Comparison of ENCODE assay signal across 15 mouse cellular contexts in genomic region chr16:44552726-44553125, GRCm38 (mm10). TPM values are rescaled to one million over a fixed set of nuclear protein-coding genes. Genes with fewer than 3 reads are reported as not detected.
DNase-seq lines count a peak whose midpoint lies in the region; ATAC-seq lines count a peak whose summit lies in the region.
"Had no signal": no experiment of that assay in that cellular context is flagged by ENCODE, and none has a peak within 500 bp of the region (broad histone marks: within the 10 kb centered on the region; RNA-seq: fewer than 3 reads in every experiment).

No protein-coding gene starts in this region.

- no peak overlapping the region for H3K4me2 ChIP-seq in lung, embryonic 15.5 days
- peak overlapping the region; percentile 1; the same call in 1 of the 2 replicates for H3K4me2 ChIP-seq in hindbrain, embryonic 15.5 days
- H3K4me2 ChIP-seq in midbrain, embryonic 15.5 days = no peak overlapping the region
- H3K4me2 ChIP-seq: heart, embryonic 13.5 days had no signal

- DNase-seq in embryo, embryonic 10 days (ENCODE audit: low spot score) = peak; percentile 0
- no peak for DNase-seq in embryo, embryonic 9.5 days (ENCODE audit: extremely low spot score)
- DNase-seq in lung, postnatal 25 days (ENCODE audit: low spot score) = no peak
- no peak for DNase-seq in T-cell, adult 2 months (ENCODE audit: low spot score)
- no peak for DNase-seq in spleen, postnatal 36 days (ENCODE audit: low spot score in 2 of 2)
- DNase-seq: gastrocnemius, postnatal 14 days; kidney, adult 8-10 months; spleen, adult 18-20 months had no signal

- H3K9ac ChIP-seq in lung, embryonic 15.5 days = no peak overlapping the region
- no peak overlapping the region for H3K9ac ChIP-seq in hindbrain, embryonic 15.5 days
- H3K9ac ChIP-seq in midbrain, embryonic 15.5 days = no peak overlapping the region
- H3K9ac ChIP-seq: heart, embryonic 13.5 days; liver, embryonic 14.5 days had no signal

- 80% methylated on average over 5 of the region's 5 CpGs for WGBS in lung, embryonic 15.5 days
- 81% methylated on average over 5 of the region's 5 CpGs for WGBS in hindbrain, embryonic 15.5 days
- 70% methylated on average over 5 of the region's 5 CpGs for WGBS in midbrain, embryonic 15.5 days

- no peaks in the 10 kb centered on the region for H3K36me3 ChIP-seq in lung, embryonic 15.5 days
- H3K36me3 ChIP-seq in hindbrain, embryonic 15.5 days = no peaks in the 10 kb centered on the region
- no peaks in the 10 kb centered on the region for H3K36me3 ChIP-seq in midbrain, embryonic 15.5 days (replicated peaks)

- H3K27me3 ChIP-seq in lung, embryonic 15.5 days = no peaks in the 10 kb centered on the region
- no peaks in the 10 kb centered on the region for H3K27me3 ChIP-seq in hindbrain, embryonic 15.5 days
- H3K27me3 ChIP-seq in midbrain, embryonic 15.5 days (replicated peaks) = no peaks in the 10 kb centered on the region
- H3K27me3 ChIP-seq: heart, embryonic 13.5 days had no signal

- peaks cover 60% of the 10 kb centered on the region for H3K4me1 ChIP-seq in lung, embryonic 15.5 days
- H3K4me1 ChIP-seq in hindbrain, embryonic 15.5 days (replicated peaks) = peaks cover 61% of the 10 kb centered on the region
- H3K4me1 ChIP-seq in midbrain, embryonic 15.5 days = peaks cover 42% of the 10 kb centered on the region

- no peaks in the 10 kb centered on the region for H3K9me3 ChIP-seq in lung, embryonic 15.5 days
- no peaks in the 10 kb centered on the region for H3K9me3 ChIP-seq in hindbrain, embryonic 15.5 days
- no peaks in the 10 kb centered on the region for H3K9me3 ChIP-seq in midbrain, embryonic 15.5 days
- H3K9me3 ChIP-seq: heart, embryonic 13.5 days had no signal

- ATAC-seq in lung, embryonic 15.5 days (ENCODE audit: borderline replicate concordance, extremely low read depth, low FRiP score, low TSS enrichment) = no peak
- ATAC-seq in hindbrain, embryonic 15.5 days (ENCODE audit: low FRiP score, low read depth) = no peak
- ATAC-seq in midbrain, embryonic 15.5 days (replicated peaks) = no peak

- H3K4me3 ChIP-seq in lung, embryonic 15.5 days = no peak overlapping the region
- H3K4me3 ChIP-seq in hindbrain, embryonic 15.5 days = no peak overlapping the region
- no peak overlapping the region for H3K4me3 ChIP-seq in midbrain, embryonic 15.5 days
- H3K4me3 ChIP-seq: heart, embryonic 13.5 days; myocyte had no signal

- H3K27ac ChIP-seq in lung, embryonic 15.5 days = 0 out of 2 replicates have a peak overlapping the region, but pooled peaks have one; percentile 10
- peak overlapping the region; percentile 63; the same call in 1 of the 2 replicates for H3K27ac ChIP-seq in hindbrain, embryonic 15.5 days (replicated peaks)
- H3K27ac ChIP-seq in midbrain, embryonic 15.5 days = 0 out of 2 replicates have a peak overlapping the region, but pooled peaks have one; percentile 12
- H3K27ac ChIP-seq: heart, embryonic 13.5 days; liver, embryonic 14.5 days; macrophage had no signal

RNA-seq across cellular contexts. Expression of gene Boc, which starts 6.0 kb away (rescaled TPM):
- polyA plus RNA-seq in lung, embryonic 15.5 days (2015; fragmentation: Nextera tagmentation; extraction: Ambion mirVana) = 29.2 and 29.9 TPM in 2 replicates
- 15.8 and 19.4 TPM in 2 replicates for polyA plus RNA-seq in hindbrain, embryonic 15.5 days (2015; fragmentation: Nextera tagmentation; extraction: Ambion mirVana)
- 11.7 and 15.8 TPM in 2 replicates for polyA plus RNA-seq in midbrain, embryonic 15.5 days (2015; fragmentation: Nextera tagmentation; extraction: Ambion mirVana)

Comparison
In these comparisons a context has a peak if more than half of its experiments do, and no peak if none do; other contexts are left out.
1. H3K27ac ChIP-seq: peak in every context shown above with its lines; median percentile 63 in hindbrain, embryonic 15.5 days; 12 in midbrain, embryonic 15.5 days; 10 in lung, embryonic 15.5 days.